Mouse (Mus musculus) heart, embryonic 11.5 days (tissue): ENCODE data around the gene Plxnb1. TPM values are rescaled to one million over a fixed set of nuclear protein-coding genes. Genes with fewer than 3 reads are reported as not detected.
A peak's percentile ranks its signal among the peaks of the same experiment; 100 is the strongest.

Experiments used
- ATAC-seq: fragments of 200-750 bp; cut with Nextera tagmentation; replicated peaks from 2 replicates; pipeline ENCODE4 v1.8.0; 2017; ENCODE audit warnings: moderate library complexity; ENCODE audit not compliant: insufficient number of reproducible peaks, low FRiP score, low TSS enrichment
- H3K27ac ChIP-seq: fragments of 300-500 bp; sonication (generic); 2 replicates; pipeline ENCODE4 v1.5.1; 2014; ENCODE audit warnings: mild to moderate bottlenecking, low read depth, low read length
- H3K27me3 ChIP-seq: fragments of 300-500 bp; sonication (generic); 2 replicates; pipeline ENCODE4 v1.6.1; 2014; ENCODE audit warnings: mild to moderate bottlenecking, low read length, mixed read lengths; ENCODE audit not compliant: control insufficient read depth, insufficient read depth
- H3K36me3 ChIP-seq: fragments of 300-500 bp; sonication (generic); 2 replicates; pipeline ENCODE4 v1.6.1; 2014; ENCODE audit warnings: mild to moderate bottlenecking, low read length, moderate library complexity, mixed read lengths; ENCODE audit not compliant: control insufficient read depth, insufficient read depth
- H3K4me1 ChIP-seq: fragments of 300-500 bp; sonication (generic); 2 replicates; pipeline ENCODE4 v1.6.1; 2014; ENCODE audit warnings: low read length; ENCODE audit not compliant: control insufficient read depth, insufficient read depth
- H3K4me2 ChIP-seq: fragments of 300-500 bp; sonication (generic); 2 replicates; pipeline ENCODE4 v1.6.1; 2014; ENCODE audit warnings: mild to moderate bottlenecking, moderate library complexity
- H3K4me3 ChIP-seq: fragments of 300-500 bp; sonication (generic); 2 replicates; pipeline ENCODE4 v1.5.1; 2014; ENCODE audit warnings: low read depth, low read length
- H3K9ac ChIP-seq: fragments of 300-500 bp; sonication (generic); 2 replicates; pipeline ENCODE4 v1.6.1; 2014; ENCODE audit warnings: mild to moderate bottlenecking, low read depth, low read length, moderate library complexity
- H3K9me3 ChIP-seq: fragments of 300-500 bp; sonication (generic); replicated peaks from 2 replicates; pipeline ENCODE4 v1.6.1; 2016; ENCODE audit warnings: low read length; ENCODE audit not compliant: control insufficient read depth
- WGBS: fragments of 180-500 bp; shearing (Covaris S2); extraction: QIAGEN DNeasy Blood & Tissue Kit; methylation state at CpG from one replicate; pipeline ENCODE4 v1.1.7; 2014; ENCODE audit not compliant: insufficient replicate concordance; 5-methylcytosine and 5-hydroxymethylcytosine counted together
- polyA plus RNA-seq: library from polyadenylated mRNA; unstranded; fragments of >200 nt; fragmentation: Nextera tagmentation; extraction: Ambion mirVana; gene quantifications from 2 replicates; pipeline ENCODE4 v1.2.1, GENCODE M21; 2014

Gene Plxnb1
- polyA plus RNA-seq, 1 experiment from 2014 or later = 5.5 TPM

- Histone ChIP-seq H3K4me1 (peaks cover 8% of the 10 kb centered on the region), H3K9ac (no peak overlapping the region), H3K36me3 (peaks cover 14% of the 10 kb centered on the region), H3K9me3 (no peaks in the 10 kb centered on the region), H3K4me2 (no peak overlapping the region), H3K27me3 (no peaks in the 10 kb centered on the region), H3K4me3 (no peak overlapping the region), H3K27ac (no peak overlapping the region)
- 90% methylated on average over 9 of the region's 9 CpGs for WGBS
- ATAC-seq = no peak
Observed at GRCm38 (mm10) chr9:109052490-109053260, 42.5 kb upstream of the Plxnb1 start.

- H3K4me2 ChIP-seq = no peak overlapping the region
- peaks cover 18% of the 10 kb centered on the region for H3K36me3 ChIP-seq
- H3K27me3 ChIP-seq = no peaks in the 10 kb centered on the region
- ATAC-seq = no peak
- H3K27ac ChIP-seq = no peak overlapping the region
- H3K9me3 ChIP-seq = no peaks in the 10 kb centered on the region
- WGBS = 76% methylated on average over 3 of the region's 3 CpGs
- H3K9ac ChIP-seq = no peak overlapping the region
- H3K4me1 ChIP-seq = peaks cover 8% of the 10 kb centered on the region
- H3K4me3 ChIP-seq = no peak overlapping the region
Observed at GRCm38 (mm10) chr9:109053366-109053765, 41.8 kb upstream of the Plxnb1 start.

- no peak for ATAC-seq
- peaks cover 12% of the 10 kb centered on the region for H3K4me1 ChIP-seq
- H3K9me3 ChIP-seq = no peaks in the 10 kb centered on the region
- H3K4me3 ChIP-seq = no peak overlapping the region
- H3K36me3 ChIP-seq = peaks cover 18% of the 10 kb centered on the region
- H3K9ac ChIP-seq = no peak overlapping the region
- peak overlapping the region; percentile 70; the same call in 1 of the 2 replicates for H3K27ac ChIP-seq
- H3K4me2 ChIP-seq = no peak overlapping the region
- no peaks in the 10 kb centered on the region for H3K27me3 ChIP-seq
- 77% methylated on average over 6 of the region's 6 CpGs for WGBS
Observed at GRCm38 (mm10) chr9:109053851-109054250, 41.3 kb upstream of the Plxnb1 start.

GRCm38 (mm10) chr9:109054712-109055111, 40.5 kb upstream of the Plxnb1 start:
- H3K36me3 ChIP-seq = peaks cover 18% of the 10 kb centered on the region
- peak overlapping the region; percentile 60 for H3K4me2 ChIP-seq
- peaks cover 19% of the 10 kb centered on the region for H3K4me1 ChIP-seq
- ATAC-seq = peak; percentile 68; the same call in 1 of the 2 replicates
- H3K4me3 ChIP-seq = peak overlapping the region; percentile 32
- no peaks in the 10 kb centered on the region for H3K27me3 ChIP-seq
- WGBS = 8% methylated on average over 7 of the region's 7 CpGs
- no peaks in the 10 kb centered on the region for H3K9me3 ChIP-seq
- peak overlapping the region; percentile 70 for H3K27ac ChIP-seq
- H3K9ac ChIP-seq = peak overlapping the region; percentile 16

- Histone ChIP-seq H3K9me3 (no peaks in the 10 kb centered on the region), H3K27ac (peak overlapping the region; percentile 70), H3K9ac (peak overlapping the region; percentile 16; the same call in 1 of the 2 replicates), H3K4me2 (peak overlapping the region; percentile 60), H3K36me3 (peaks cover 18% of the 10 kb centered on the region), H3K27me3 (no peaks in the 10 kb centered on the region), H3K4me1 (peaks cover 21% of the 10 kb centered on the region), H3K4me3 (peak overlapping the region; percentile 32)
- 88% methylated on average over 12 of the region's 12 CpGs for WGBS
- no peak for ATAC-seq
Observed at GRCm38 (mm10) chr9:109055271-109056030, 39.7 kb upstream of the Plxnb1 start.

- H3K4me2 ChIP-seq = no peak overlapping the region
- no peak overlapping the region for H3K9ac ChIP-seq
- peaks cover 21% of the 10 kb centered on the region for H3K4me1 ChIP-seq
- no peak for ATAC-seq
- no peak overlapping the region for H3K27ac ChIP-seq
- no peaks in the 10 kb centered on the region for H3K9me3 ChIP-seq
- no peak overlapping the region for H3K4me3 ChIP-seq
- WGBS = 92% methylated on average over 17 of the region's 17 CpGs
- peaks cover 18% of the 10 kb centered on the region for H3K36me3 ChIP-seq
- H3K27me3 ChIP-seq = no peaks in the 10 kb centered on the region
Observed at GRCm38 (mm10) chr9:109056081-109056690, 39.0 kb upstream of the Plxnb1 start.

- Histone ChIP-seq H3K36me3 (peaks cover 18% of the 10 kb centered on the region), H3K27me3 (no peaks in the 10 kb centered on the region), H3K4me2 (no peak overlapping the region), H3K27ac (no peak overlapping the region), H3K9me3 (no peaks in the 10 kb centered on the region), H3K9ac (no peak overlapping the region), H3K4me1 (peaks cover 21% of the 10 kb centered on the region), H3K4me3 (no peak overlapping the region)
- WGBS = 83% methylated on average over 4 of the region's 4 CpGs
- no peak for ATAC-seq
Observed at GRCm38 (mm10) chr9:109056916-109057315, 38.3 kb upstream of the Plxnb1 start.

- no peak overlapping the region for H3K4me2 ChIP-seq
- H3K4me1 ChIP-seq = peaks cover 21% of the 10 kb centered on the region
- no peak overlapping the region for H3K27ac ChIP-seq
- H3K9ac ChIP-seq = no peak overlapping the region
- no peaks in the 10 kb centered on the region for H3K9me3 ChIP-seq
- 86% methylated on average over 5 of the region's 5 CpGs for WGBS
- peaks cover 18% of the 10 kb centered on the region for H3K36me3 ChIP-seq
- no peak for ATAC-seq
- H3K27me3 ChIP-seq = no peaks in the 10 kb centered on the region
- H3K4me3 ChIP-seq = no peak overlapping the region
Observed at GRCm38 (mm10) chr9:109057543-109057942, 37.6 kb upstream of the Plxnb1 start.
